Mouse (Mus musculus): ENCODE data around the gene Itgad.

The Itgad gene

GRCm38 (mm10) chr7:128244410-128245025 lies 90.3 kb downstream of the Itgad start:
- DNase-seq (ENCODE audit: low read depth): no peak

GRCm38 (mm10) chr7:128245547-128245946 lies 91.4 kb downstream of the Itgad start:
- DNase-seq (ENCODE audit: low read depth): no peak

- no peak for DNase-seq (ENCODE audit: low read depth)
Measured at GRCm38 (mm10) chr7:128246496-128247391, 92.6 kb downstream of the Itgad start, which contains the start of gene Tgfb1i1. Gene Tgfb1i1, plus strand, starts transcription at chr7:128246812.

- DNase-seq (ENCODE audit: low read depth): peak; percentile 91
Measured at GRCm38 (mm10) chr7:128247443-128247842, 93.3 kb downstream of the Itgad start.

DNA sequence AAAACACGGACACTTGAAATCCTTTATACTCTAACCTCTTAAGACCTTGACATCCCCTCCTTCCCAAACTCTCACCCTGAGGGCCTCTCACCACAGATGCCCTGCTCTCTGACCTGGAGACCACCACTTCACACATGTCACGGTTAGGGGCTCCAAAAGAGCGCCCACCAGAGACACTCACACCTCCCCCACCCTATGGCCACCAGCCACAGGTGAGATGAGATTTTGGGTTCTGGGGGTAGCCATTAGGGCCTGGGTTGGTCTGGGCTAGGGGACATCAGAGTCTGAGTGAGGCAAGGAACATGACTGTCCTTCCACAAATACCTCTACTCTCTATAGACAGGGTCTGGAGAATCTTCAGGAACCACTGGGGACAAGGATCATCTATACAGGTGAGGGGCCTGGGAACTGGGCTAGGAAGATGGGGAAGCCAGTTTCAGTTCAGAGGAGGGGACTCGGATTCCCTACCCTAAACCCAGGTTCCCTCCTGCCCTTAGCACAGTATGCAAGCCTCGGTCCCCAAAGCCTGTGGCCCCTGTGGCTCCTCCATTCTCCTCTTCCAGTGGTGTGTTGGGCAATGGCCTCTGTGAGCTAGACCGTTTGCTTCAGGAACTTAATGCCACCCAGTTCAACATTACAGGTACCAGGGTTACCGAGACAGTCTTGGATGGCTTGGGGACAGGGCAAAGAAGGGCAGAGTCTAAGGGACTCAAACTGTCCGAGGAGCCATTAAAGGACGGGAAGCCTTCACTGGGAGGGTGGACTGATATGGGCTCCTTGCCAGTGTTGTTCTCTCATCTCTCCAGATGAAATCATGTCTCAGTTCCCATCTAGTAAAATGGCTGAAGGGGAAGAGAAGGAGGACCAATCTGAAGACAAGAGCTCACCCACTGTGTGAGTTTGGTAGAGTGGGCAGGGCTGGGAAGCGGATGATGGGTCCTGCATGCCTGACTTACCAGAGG lies 94.2 kb downstream of the Itgad start:
- DNase-seq (ENCODE audit: low read depth): no peak

- DNase-seq (ENCODE audit: low read depth): no peak
Measured at GRCm38 (mm10) chr7:128249998-128250397, 95.8 kb downstream of the Itgad start.

DNA sequence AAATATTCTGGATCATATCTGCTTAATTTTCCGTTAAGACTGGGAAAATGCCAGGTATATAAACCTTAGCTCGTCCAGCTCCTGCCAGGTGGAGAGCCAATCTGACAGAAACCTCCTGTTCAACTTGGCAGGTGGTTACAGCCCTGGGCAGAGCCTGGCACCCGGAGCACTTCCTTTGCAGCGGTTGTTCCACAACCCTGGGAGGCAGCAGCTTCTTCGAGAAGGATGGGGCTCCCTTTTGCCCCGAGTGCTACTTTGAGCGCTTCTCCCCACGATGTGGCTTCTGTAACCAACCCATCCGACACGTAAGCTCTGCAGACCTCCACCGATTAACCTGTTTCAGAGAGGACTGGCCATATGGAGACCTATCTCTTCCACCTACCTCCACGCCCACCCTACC lies 97.8 kb downstream of the Itgad start:
- no peak for DNase-seq (ENCODE audit: low read depth)

- no peak for DNase-seq (ENCODE audit: low read depth)
Measured at GRCm38 (mm10) chr7:128252609-128253008, 98.4 kb downstream of the Itgad start.

DNA sequence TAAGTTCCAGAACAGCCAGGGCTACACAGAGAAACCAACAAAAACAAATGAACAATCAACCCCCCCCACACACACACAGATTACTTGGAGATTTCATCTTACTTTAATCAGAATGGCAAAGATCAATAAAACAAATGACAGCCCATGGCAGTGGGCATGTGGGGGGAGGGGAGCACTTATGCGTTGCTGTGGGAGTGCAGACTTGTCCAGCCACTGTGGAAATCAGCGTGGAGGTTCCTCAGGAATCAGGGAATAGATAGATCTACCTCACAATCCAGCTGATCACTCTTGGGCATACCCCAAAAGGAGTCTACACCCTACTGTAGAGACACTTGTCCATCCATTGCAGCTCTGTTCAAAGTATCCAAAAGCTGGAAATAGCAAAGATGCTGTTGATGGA lies 100.8 kb downstream of the Itgad start:
- no peak for DNase-seq (ENCODE audit: low read depth)

DNA sequence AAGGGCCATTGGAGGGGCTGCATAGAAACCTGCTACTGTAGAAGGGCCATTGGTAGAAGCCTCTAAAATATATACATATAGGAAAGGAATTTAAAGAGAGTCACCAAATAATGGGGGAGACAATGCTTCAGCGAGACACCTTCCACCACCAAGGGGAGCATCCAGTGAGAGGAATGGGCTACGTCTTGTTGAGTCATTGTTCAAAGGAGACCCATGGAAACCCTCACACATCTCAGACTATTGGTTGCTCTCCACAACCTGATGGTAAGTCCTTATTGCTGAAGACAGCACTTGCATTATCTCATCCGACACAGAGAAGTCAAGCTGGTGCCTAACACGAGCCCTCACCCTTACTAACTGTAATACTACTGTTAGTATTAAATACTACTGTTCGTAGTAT lies 101.6 kb downstream of the Itgad start:
- no peak for DNase-seq (ENCODE audit: low read depth)

DNA sequence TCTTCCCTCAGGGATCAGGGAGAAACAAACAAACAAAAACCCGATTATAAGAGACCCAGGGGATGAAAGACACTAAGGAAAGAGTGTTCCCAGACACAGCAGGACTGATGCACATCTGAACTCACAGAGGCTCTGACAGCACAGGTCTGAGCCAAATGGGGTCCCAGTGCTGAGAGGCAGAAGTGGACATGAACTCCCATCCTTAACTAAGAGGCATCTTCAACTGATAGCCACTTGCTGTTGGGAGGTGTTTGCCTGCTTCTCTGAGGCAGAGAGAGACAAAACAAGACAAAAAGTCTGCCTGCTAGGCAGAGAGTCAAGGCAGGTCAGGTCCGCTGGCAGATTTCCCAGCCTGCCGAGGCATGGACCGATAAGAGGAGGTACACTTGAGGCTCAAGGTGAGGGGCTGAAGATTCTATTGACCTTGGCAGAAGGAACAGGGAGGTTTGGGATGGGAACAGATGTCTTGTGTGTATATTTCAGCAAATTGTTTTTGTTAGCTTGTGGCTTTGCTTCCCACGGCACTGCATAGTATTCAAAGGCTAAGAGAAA lies 102.7 kb downstream of the Itgad start:
- no peak for DNase-seq (ENCODE audit: low read depth)

DNA sequence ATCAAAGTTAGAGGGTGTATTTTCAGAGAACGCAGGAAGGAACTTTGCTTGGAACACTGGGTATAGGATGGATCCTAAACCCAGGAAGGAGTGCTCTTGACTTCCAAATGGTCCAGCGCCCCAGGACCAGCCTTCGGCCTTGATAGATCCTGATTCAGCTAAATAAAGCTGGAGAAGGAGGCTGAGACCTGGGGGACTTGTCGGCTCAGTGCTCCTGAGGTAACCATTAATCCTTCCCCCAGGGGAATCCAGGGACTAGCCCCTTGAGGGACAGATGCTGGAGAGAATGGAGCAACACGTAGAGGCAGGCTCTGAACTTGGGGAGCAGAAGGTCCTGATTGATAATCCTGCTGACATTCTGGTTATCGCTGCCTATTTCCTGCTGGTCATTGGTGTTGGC lies 111.2 kb downstream of the Itgad start, which contains the start of gene Slc5a2:
TSS of gene Slc5a2 (plus strand) at position 247 of the 400 bp plus-strand sequence.
- no peak for DNase-seq (ENCODE audit: low read depth)

- no peak for DNase-seq (ENCODE audit: low read depth)
Measured at GRCm38 (mm10) chr7:128266056-128266455, 111.9 kb downstream of the Itgad start.

DNA sequence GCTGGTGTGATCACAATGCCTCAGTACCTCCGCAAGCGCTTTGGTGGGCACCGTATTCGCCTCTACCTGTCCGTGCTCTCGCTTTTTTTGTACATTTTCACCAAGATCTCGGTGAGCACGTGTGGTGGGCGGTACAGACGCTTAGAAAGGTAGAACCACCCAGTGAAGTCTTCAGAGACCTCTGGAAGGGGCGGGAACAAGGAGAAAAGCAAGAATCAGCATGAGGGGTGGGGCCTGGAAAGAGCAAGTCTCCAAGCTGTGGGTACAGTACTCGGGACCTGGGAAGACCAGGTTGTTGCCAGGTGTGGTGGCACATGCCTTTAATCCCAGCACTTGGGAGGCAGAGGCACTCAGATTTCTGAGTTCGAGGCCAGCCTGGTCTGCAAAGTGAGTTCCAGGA lies 113.2 kb downstream of the Itgad start:
- no peak for DNase-seq (ENCODE audit: low read depth)

DNA sequence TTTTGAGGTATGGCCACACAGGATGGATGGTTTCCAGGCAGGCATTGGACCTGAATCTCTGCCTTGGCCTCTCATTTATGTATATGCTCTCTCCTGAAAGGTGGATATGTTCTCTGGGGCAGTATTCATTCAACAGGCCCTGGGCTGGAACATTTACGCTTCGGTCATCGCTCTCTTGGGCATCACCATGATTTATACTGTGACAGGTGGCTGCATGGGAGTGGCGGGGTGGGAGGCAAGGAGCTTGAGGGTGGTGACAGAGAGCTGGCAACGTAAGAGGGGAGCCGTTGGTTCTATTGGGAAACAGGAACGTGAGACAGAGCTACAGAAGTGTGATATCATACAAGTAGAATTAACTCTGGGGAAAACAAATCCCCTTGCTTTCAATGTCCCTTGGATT lies 113.6 kb downstream of the Itgad start:
- no peak for DNase-seq (ENCODE audit: low read depth)

DNA sequence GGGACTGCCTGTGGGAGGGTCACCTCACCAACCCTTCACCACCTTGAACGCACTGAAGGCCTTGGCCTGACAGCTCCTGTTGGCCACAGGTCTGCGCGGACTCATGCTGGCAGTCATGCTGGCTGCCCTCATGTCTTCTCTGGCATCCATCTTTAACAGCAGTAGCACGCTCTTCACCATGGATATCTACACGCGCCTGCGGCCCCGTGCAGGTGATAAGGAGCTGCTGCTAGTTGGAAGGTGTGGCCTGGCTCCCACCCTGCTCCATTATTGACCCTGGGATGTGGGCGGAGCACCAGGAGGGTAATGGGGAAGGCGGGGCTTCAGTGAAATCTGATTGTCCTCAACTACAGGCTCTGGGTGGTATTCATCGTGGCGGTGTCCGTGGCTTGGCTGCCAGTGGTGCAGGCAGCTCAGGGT lies 116.3 kb downstream of the Itgad start:
- DNase-seq (ENCODE audit: low read depth): peak; percentile 75

DNA sequence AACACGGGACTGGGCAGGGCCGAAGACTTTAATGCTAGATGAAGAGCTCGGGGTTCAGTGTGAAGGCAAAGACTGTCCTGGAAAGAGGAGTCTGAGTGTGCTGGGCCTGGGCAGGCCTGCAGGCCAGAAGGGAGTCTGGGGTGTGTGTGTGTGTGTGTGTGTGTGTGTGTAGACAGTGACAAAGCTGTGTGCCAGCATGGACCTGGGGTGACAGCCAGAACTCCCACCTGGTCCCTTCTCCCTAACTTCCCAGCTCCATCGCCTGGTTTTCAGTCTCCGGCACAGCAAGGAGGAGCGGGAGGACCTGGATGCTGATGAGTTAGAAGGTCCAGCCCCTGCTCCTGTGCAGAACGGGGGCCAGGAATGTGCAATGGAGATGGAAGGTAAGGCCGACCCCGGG lies 117.3 kb downstream of the Itgad start:
- no peak for DNase-seq (ENCODE audit: low read depth)
